Mouse (Mus musculus): ENCODE results near the gene Alkal2. TPM values are rescaled to one million over a fixed set of nuclear protein-coding genes. Genes with fewer than 3 reads are reported as not detected.
A peak's percentile ranks its signal among the peaks of the same experiment; 100 is the strongest.

Alkal2 gene
- total RNA-seq, 1 experiment from 2014 or later, result not detected

GRCm38 (mm10) chr12:30911261-30912047 lies 27.3 kb downstream of the Alkal2 start, which contains the start of the genes Acp1 and Sh3yl1:
Acp1 (minus strand) TSS chr12:30911589.
Sh3yl1 (plus strand) TSS chr12:30911668.
- ATAC-seq (ENCODE audit: extremely low read depth, insufficient number of reproducible peaks, low FRiP score, poor library complexity, severe bottlenecking), result peak; percentile 94

- peak; percentile 24; the same call in 1 of the 2 replicates for ATAC-seq (ENCODE audit: extremely low read depth, insufficient number of reproducible peaks, low FRiP score, poor library complexity, severe bottlenecking)
Measured at GRCm38 (mm10) chr12:30912048-30912381, 27.9 kb downstream of the Alkal2 start.

- no peak for ATAC-seq (ENCODE audit: extremely low read depth, insufficient number of reproducible peaks, low FRiP score, poor library complexity, severe bottlenecking)
Measured at GRCm38 (mm10) chr12:30912840-30913239, 28.7 kb downstream of the Alkal2 start.

- no peak for ATAC-seq (ENCODE audit: extremely low read depth, insufficient number of reproducible peaks, low FRiP score, poor library complexity, severe bottlenecking)
Measured at GRCm38 (mm10) chr12:30922401-30922800, 38.3 kb downstream of the Alkal2 start.

- ATAC-seq (ENCODE audit: extremely low read depth, insufficient number of reproducible peaks, low FRiP score, poor library complexity, severe bottlenecking), result no peak
Measured at GRCm38 (mm10) chr12:30928182-30928581, 44.1 kb downstream of the Alkal2 start.

- no peak for ATAC-seq (ENCODE audit: extremely low read depth, insufficient number of reproducible peaks, low FRiP score, poor library complexity, severe bottlenecking)
Measured at GRCm38 (mm10) chr12:30933299-30933698, 49.2 kb downstream of the Alkal2 start.

GRCm38 (mm10) chr12:30936899-30937298 lies 52.8 kb downstream of the Alkal2 start:
- ATAC-seq (ENCODE audit: extremely low read depth, insufficient number of reproducible peaks, low FRiP score, poor library complexity, severe bottlenecking), result no peak

Other genes starting within 250 kb of the Alkal2 start
- gene Acp1, start 27.3 kb downstream of the Alkal2 start, total RNA-seq (2017), result 19.2 and 33.0 TPM in 2 replicates
- gene Sh3yl1, start 27.3 kb downstream of the Alkal2 start, total RNA-seq (2017), result 2.7 and 3.8 TPM in 2 replicates
- 0.37 TPM in 1 of 2 replicates, not detected in the other for gene Fam110c, start 189.5 kb downstream of the Alkal2 start, total RNA-seq (2017)